Mouse (Mus musculus) myocyte (in vitro differentiated cells): ENCODE measurements at regions not wholly inside any gene's neighbourhood (a gene's known extent, or its start where the extent isn't known, plus 50 kb on each side); places are given as distances from the start of the nearest gene placed in this dataset.

Source experiments
- CEBPB ChIP-seq: IDR thresholded peaks from 2 replicates; pipeline ENCODE4 v1.6.1; 2011; ENCODE audit warnings: mild to moderate bottlenecking, moderate library complexity; ENCODE audit not compliant: poor library complexity, insufficient read depth, severe bottlenecking
- E2F4 ChIP-seq: IDR thresholded peaks from one replicate; pipeline ENCODE4 v1.6.1; 2011; ENCODE audit warnings: mild to moderate bottlenecking, control low read depth, moderate library complexity; ENCODE audit not compliant: insufficient read depth
- MAX ChIP-seq: IDR thresholded peaks from one replicate; pipeline ENCODE4 v1.6.1; 2011; ENCODE audit warnings: low read depth, mild to moderate bottlenecking, control low read depth
- POLR2A ChIP-seq: IDR thresholded peaks from one replicate; pipeline ENCODE4 v1.6.1; 2011; ENCODE audit warnings: low read depth, mild to moderate bottlenecking, control low read depth, moderate library complexity; ENCODE audit not compliant: insufficient read length
- POLR2AphosphoS2 ChIP-seq: IDR thresholded peaks from one replicate; pipeline ENCODE4 v1.6.1; 2011; ENCODE audit warnings: low read depth, control low read depth; ENCODE audit not compliant: insufficient read length
- TCF12 ChIP-seq: IDR thresholded peaks from one replicate; pipeline ENCODE4 v1.6.1; 2011; ENCODE audit warnings: mild to moderate bottlenecking, control low read depth; ENCODE audit not compliant: poor library complexity, insufficient read depth, severe bottlenecking

- TF ChIP-seq MAX: no peak
- no peak for TF ChIP-seq POLR2A
- no peak for TF ChIP-seq CEBPB
- no peak for TF ChIP-seq POLR2AphosphoS2
- no peak for TF ChIP-seq E2F4
- TF ChIP-seq TCF12: no peak
Observed at GRCm38 (mm10) chr11:110880971-110881370, 86.9 kb upstream of the Kcnj16 start.
